ENCODE assay signal across 19 mouse cellular contexts in genomic region chr17:31860856-31861255, GRCm38 (mm10).
"Had no signal": no experiment of that assay in that cellular context is flagged by ENCODE, and none has a peak within 500 bp of the region (broad histone marks: within the 10 kb centered on the region; RNA-seq: fewer than 3 reads in every experiment).

No protein-coding gene starts in this region.

- H3K27ac ChIP-seq: kidney, embryonic 15.5 days; limb, embryonic 12.5 days; limb, embryonic 15.5 days; liver, embryonic 14.5 days; macrophage; midbrain, embryonic 12.5 days; midbrain, embryonic 15.5 days; neural tube, embryonic 13.5 days; stomach, embryonic 15.5 days had no signal

- H3K27me3 ChIP-seq: kidney, embryonic 15.5 days; limb, embryonic 12.5 days; limb, embryonic 15.5 days; midbrain, embryonic 12.5 days; midbrain, embryonic 15.5 days; neural tube, embryonic 13.5 days; stomach, embryonic 15.5 days had no signal

- DNase-seq: kidney, adult 8-10 months; kidney, postnatal 4 days; left cerebral cortex, postnatal 4 days; liver, postnatal 0 days; lung, embryonic 14.5 days; retina, postnatal 1 day; right cerebral cortex, postnatal 25 days; thymus, adult 2 months; thymus, postnatal 14 days had no signal

- H3K4me3 ChIP-seq: kidney, embryonic 15.5 days; limb, embryonic 12.5 days; limb, embryonic 15.5 days; midbrain, embryonic 12.5 days; midbrain, embryonic 15.5 days; neural tube, embryonic 13.5 days; stomach, embryonic 15.5 days had no signal

- H3K36me3 ChIP-seq: kidney, embryonic 15.5 days; limb, embryonic 12.5 days; limb, embryonic 15.5 days; midbrain, embryonic 12.5 days; midbrain, embryonic 15.5 days; neural tube, embryonic 13.5 days; stomach, embryonic 15.5 days had no signal

- H3K4me2 ChIP-seq: kidney, embryonic 15.5 days; limb, embryonic 12.5 days; limb, embryonic 15.5 days; liver, embryonic 11.5 days; lung, embryonic 14.5 days; midbrain, embryonic 12.5 days; midbrain, embryonic 15.5 days; neural tube, embryonic 13.5 days; stomach, embryonic 15.5 days had no signal
